Mouse (Mus musculus): ENCODE measurements around the gene A430078G23Rik.
A peak's percentile ranks its signal among the peaks of the same experiment; 100 is the strongest.

A430078G23Rik gene

GRCm38 (mm10) chr8:3350747-3351146 lies 2.5 kb upstream of the A430078G23Rik start:
- DNase-seq = no peak

GRCm38 (mm10) chr8:3352715-3353114 lies 500 bp upstream of the A430078G23Rik start:
- DNase-seq = no peak

DNA sequence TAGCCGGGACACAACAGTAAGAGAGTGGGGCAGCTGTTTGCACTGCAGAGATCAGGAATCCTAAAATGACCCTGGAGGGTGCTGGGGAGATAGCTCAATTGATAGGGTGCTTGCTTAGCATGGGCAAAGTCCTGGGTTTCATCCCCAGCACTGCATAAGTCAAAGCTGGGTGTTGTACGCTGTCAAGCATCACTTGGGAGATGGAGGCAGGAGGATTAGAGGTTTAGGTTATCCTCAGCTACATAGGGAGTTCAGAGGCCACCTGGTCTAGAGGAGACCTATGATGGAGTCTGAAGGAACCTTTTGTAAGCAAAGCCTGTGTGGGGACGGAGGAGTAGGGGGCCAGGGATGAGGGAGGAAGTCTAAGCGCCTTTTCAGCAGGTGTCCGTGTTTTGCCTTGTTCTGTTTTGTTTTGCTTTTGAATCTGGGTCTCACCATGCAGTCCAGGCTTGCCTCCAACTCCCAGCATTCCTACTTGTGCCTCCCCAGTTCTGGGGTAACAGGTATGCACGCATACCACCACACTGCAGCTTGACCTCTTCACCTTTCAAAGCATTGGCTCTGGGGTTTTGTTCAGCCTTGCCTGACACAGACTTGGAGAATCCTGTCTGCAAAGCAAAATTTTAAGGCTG lies 712 bp downstream of the A430078G23Rik start:
- DNase-seq = no peak

GRCm38 (mm10) chr8:3354443-3354812 lies 1.2 kb downstream of the A430078G23Rik start:
- DNase-seq = no peak

GRCm38 (mm10) chr8:3355586-3355985 lies 2.4 kb downstream of the A430078G23Rik start:
- DNase-seq = no peak

GRCm38 (mm10) chr8:3358060-3358459 lies 4.8 kb downstream of the A430078G23Rik start:
- DNase-seq = peak; percentile 92

- peak; percentile 44 for DNase-seq
These were observed 13.9 kb downstream of the A430078G23Rik start for GRCm38 (mm10) chr8:3367086-3367485.

- DNase-seq = no peak
These were observed 14.9 kb downstream of the A430078G23Rik start for GRCm38 (mm10) chr8:3368091-3368490.

DNA sequence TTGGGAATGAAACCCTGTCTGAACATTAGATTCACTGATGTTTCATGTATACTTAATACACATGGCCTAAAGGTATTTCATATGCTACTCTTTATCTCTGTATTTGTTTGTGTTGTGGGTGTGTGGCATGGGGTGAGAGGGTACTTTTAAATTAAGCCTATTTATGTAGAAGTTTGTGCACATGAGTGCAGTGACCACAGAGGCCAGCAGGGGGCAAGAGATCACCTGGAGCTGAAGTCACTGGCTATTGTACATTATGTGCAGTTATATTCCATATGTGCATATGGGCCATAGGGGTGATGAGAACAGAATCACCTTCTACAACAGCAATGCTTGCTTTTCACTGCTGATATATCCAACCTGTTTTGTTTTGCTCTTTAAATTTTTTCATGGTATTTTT lies 22.5 kb downstream of the A430078G23Rik start:
- no peak for DNase-seq

DNA sequence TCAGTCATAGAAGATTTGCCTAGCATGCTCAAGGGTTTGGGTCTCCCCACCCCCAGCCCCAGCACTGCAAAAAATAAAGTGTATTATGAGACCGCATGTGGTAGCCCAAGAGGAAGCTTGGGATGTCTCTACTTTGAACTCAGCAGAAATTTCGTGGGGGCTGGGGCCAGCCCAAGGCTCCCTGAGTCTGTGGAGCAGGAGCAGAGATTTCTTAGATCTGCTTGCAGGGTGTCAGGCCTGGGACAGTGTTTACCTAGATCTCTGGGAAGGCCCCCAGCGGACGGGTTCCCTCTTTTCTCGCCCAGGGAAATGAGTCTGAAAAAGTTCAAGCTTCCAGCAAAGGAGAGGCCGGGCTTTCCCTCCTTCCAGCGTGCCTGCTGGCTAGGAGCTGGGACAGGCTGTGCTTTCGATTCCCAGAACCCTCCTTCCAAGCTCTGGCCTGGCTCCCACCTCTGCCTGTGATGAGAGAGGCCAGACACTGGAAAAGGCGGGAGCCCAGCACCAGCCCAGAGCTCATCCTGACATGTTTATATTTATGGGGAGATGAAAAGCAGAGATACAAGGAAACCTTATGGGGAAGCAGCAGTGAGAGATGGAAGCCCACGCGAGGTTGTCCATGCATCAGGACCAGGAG lies 23.5 kb downstream of the A430078G23Rik start:
- DNase-seq = no peak

DNA sequence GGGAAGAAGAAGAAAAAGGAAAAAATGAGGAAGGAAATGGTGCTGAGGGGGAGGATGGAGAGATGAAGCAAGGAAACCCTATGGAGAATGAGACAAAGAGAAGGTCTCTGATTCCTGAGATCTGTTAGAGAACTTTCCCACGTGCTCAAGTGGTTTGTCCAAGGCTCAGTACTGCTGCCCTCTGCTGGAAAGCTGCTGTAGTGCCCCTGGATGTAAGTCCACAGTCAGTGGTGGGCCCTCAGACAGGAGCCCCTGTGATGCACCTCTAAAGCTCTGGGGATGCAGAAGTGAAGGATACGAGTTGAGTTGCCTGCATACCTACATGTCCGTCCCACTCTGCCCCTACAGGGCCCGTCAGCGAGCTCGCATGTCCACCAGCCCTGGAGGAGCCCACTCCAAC lies 34.1 kb downstream of the A430078G23Rik start:
- DNase-seq = peak; percentile 59

GRCm38 (mm10) chr8:3388591-3389338 lies 35.5 kb downstream of the A430078G23Rik start:
- no peak for DNase-seq

- DNase-seq = no peak
These were observed 36.3 kb downstream of the A430078G23Rik start for GRCm38 (mm10) chr8:3389506-3389905.

DNA sequence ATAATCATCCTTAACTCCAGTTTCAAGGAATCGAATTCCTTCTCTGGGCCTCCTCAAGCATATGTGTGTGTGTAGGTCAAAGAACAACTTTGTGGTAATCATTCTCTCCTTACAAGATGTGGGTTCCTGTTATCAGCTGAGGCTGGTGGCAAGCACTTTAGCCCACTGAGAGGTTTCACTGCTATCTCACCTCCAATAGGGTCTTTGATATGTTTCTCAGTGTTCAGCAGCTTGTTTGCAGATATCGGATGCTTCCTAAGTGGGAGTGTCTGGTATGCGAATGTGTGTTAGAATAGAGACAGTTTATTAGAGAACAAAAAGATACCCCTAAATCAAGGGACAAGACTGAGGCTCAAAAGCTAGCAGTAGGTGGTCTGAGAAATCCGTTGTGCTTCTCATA lies 39.1 kb downstream of the A430078G23Rik start:
- DNase-seq = no peak

DNA sequence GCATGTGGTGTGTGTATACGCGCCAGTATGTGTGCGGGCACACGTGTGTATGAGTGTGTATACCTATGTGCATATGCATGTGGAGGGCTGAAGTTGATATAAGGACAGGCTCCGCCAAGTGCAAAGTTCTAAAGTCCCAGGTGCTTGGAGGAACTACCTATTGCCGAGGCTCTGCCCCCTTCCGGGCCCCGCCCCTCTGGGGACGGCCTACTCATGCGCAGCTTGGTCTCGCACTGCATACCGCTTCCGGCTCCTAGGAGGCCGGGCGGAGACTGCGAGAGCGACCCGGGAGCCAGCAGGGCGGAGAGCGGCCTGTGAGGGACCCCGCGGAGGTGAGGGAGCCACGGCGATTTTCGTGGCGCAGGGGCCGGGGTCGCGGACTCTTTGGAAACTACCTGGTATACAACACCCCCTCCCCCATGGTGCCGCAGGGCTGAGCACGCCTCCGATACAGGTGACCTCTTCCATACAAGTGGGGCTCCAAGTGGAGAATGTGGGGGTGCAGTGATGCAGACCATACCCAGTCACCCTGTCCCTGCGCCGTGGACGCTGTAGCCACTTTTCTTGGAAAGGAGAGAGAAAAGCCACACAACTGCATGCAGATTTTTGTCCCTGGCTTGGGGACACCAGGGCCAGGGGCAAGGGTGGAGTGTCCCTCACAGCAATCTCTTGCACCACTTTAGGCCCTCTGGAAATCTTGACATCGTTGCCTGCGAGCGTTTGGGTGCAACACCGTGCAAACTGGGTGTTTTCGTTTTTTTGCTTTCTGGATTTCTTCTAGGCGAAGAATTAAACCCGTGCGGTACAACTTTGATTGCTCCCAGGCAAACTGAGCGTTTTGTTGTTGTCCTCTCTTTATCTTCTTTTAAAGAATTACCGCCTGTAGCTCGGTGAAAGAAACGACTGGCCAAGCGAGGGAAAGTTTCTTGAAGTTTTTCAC lies 39.8 kb downstream of the A430078G23Rik start, which contains the start of gene Arhgef18:
TSS of gene Arhgef18 (plus strand) at position 236 of the 940 bp plus-strand sequence.
- DNase-seq = peak; percentile 76

- no peak for DNase-seq
These were observed 41.4 kb downstream of the A430078G23Rik start for GRCm38 (mm10) chr8:3394600-3394999.

- DNase-seq = no peak
These were observed 42.0 kb downstream of the A430078G23Rik start for GRCm38 (mm10) chr8:3395246-3395645.

DNA sequence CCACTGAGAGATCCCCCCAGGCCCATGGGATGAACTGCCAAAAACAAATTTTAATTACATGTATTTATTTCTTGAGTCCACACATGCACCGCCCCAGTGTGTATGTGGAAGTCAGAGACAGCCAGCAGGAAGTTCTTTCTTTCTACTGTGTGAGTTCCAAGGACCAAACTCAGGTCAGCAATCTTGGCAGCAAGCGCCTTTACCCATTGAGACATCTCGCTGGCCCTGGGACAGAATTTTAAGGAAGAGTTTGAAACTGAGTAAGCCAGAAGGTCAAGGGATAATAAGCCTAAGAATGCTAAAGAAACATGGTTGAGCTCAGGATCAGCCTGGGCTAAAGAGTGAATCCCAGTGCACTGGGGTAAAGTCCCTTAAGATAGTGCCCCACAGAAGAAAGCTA lies 44.4 kb downstream of the A430078G23Rik start:
- DNase-seq = no peak

- no peak for DNase-seq
These were observed 47.3 kb downstream of the A430078G23Rik start for GRCm38 (mm10) chr8:3400509-3400908.

- no peak for DNase-seq
These were observed 54.2 kb downstream of the A430078G23Rik start for GRCm38 (mm10) chr8:3407417-3407816.

DNA sequence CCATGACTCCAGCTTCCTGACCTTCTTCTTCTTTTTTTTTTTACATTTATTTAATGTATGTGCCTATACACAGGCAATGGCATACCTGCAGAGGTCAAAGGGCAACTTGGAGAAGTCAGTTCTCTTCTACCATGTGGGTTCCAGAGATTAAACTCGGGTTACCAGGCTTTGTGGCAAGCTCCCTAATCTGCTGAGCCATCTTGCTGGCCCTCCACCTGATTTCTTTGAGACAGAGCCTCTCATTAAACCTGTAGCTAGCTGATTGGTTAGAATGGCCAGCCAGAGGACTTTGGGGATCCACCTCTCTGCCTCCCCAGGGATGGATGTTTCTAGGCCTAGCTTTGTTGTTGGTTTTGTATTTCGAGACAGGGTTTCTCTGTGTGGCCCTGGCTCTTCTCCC lies 57.9 kb downstream of the A430078G23Rik start:
- DNase-seq = no peak

DNA sequence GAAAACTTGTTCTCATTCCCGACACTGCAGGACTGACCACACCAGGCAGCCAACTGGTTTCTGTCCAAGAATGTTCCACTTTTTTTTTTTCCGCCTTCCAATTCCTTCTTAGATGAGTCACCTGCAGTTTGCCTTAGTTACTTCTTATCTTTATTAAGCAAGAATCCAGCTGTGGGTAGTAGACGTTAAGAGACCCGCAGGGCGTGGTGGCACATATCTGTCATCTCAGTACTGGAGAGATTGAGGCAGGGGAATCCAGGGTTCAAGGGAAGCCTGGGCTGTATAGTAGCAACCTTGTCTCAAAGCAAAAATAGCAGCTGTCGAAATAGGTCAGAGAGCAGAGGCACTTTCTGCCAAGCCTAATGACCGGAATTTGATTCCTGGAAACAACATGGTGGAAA lies 58.7 kb downstream of the A430078G23Rik start:
- no peak for DNase-seq

GRCm38 (mm10) chr8:3412816-3413215 lies 59.6 kb downstream of the A430078G23Rik start:
- DNase-seq = no peak

Measured in right cerebral cortex, postnatal 4 days (tissue).